Mouse (Mus musculus) E14TG2a.4 (cell line): ENCODE results near the gene Zfp583.
A peak's percentile ranks its signal among the peaks of the same experiment; 100 is the strongest.

Experiments used
- H3K27me3 ChIP-seq: 2 replicates; pipeline ENCODE4 v1.6.1; 2014; ENCODE audit warnings: low read length, control low read depth; ENCODE audit not compliant: insufficient read depth
- H3K36me3 ChIP-seq: 2 replicates; pipeline ENCODE4 v1.6.1; 2014; ENCODE audit warnings: low read length, control low read depth; ENCODE audit not compliant: insufficient read depth
- H3K4me1 ChIP-seq: replicated peaks from 2 replicates; pipeline ENCODE4 v1.6.1; 2014; ENCODE audit warnings: low read depth, low read length, control low read depth
- H3K4me3 ChIP-seq: replicated peaks from 2 replicates; pipeline ENCODE4 v1.5.1; 2014; ENCODE audit warnings: mild to moderate bottlenecking, low read length
- H3K9me3 ChIP-seq: 2 replicates; pipeline ENCODE4 v1.6.1; 2014; ENCODE audit warnings: low read length, control low read depth
- CTCF ChIP-seq: conservative IDR thresholded peaks from 2 replicates; pipeline ENCODE4 v1.5.1; 2014; ENCODE audit warnings: low read length
- NANOG ChIP-seq: IDR thresholded peaks from 2 replicates; pipeline ENCODE4 v1.6.1; 2014; ENCODE audit warnings: borderline replicate concordance, low read length, mixed read lengths
- POU5F1 ChIP-seq: IDR thresholded peaks from 2 replicates; pipeline ENCODE4 v1.6.1; 2014; ENCODE audit warnings: low read length, borderline replicate concordance

Zfp583 gene

DNA sequence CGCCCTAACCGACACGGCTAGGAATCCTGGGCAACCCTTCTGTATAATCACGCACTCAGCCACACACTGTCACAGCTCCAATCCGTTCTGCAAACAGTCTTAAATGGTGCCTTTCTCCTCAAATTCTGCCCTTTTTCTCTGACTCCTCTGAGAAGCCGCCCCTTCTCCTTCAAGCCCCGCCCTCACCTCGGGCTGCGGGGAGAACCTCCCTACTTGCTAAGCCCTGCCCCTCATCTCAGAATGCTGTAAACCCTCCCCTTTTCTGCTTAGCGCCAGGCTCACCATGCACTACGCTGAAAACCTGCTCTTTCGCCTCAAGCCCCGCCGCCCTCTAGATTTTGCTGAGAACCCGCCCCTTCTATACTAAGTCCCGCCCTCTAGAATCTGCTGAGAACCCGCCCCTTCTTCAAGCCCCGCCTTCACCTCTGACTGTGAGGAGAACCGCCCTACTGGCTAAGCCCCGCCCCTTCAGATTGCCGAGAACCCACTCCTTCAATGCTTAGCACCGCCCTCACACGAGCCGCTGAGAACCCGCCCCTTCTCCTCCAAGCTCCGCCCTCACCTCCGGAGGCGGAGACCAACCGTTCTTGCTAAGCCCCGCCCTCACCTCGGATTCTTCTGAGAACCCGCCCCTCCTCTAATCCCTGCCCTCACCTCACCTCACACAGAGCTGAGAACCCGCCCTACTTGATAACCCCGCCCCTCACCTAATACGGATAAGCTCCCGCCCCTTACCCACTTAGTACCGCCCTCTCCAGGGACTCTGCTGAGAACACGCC is 31.4 kb upstream of the Zfp583 start:
- Histone ChIP-seq H3K9me3 (no peaks in the 10 kb centered on the region), H3K4me1 (peaks cover 55% of the 10 kb centered on the region), H3K27me3 (no peaks in the 10 kb centered on the region), H3K4me3 (peak overlapping the region; percentile 89), H3K36me3 (no peaks in the 10 kb centered on the region)
- TF ChIP-seq NANOG, result no peak
- TF ChIP-seq CTCF, result no peak
- TF ChIP-seq POU5F1, result no peak

DNA sequence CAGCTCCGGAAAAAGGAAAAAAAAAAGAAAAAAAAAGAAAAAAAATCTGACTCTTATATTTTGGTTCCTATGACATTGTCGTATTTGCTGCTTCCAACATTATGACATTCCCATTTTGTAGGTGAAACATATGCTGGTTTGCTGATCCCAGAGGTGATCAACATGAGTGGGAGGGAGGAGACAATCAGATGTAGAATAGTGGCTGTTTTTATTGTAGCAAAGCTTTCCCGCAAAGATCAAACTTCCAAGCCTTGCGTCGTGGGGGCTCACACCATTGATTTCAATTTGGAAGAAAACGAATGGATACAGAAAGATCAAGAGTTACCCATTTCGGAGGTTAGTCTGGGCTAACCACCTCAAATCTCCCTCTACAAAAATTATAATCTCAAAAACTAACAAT is 30.7 kb upstream of the Zfp583 start:
- TF ChIP-seq POU5F1, result no peak
- no peak for TF ChIP-seq NANOG
- no peak for TF ChIP-seq CTCF
- H3K4me1 ChIP-seq, result peaks cover 48% of the 10 kb centered on the region
- no peaks in the 10 kb centered on the region for H3K9me3 ChIP-seq
- H3K36me3 ChIP-seq, result no peaks in the 10 kb centered on the region
- H3K27me3 ChIP-seq, result no peaks in the 10 kb centered on the region
- H3K4me3 ChIP-seq, result peak overlapping the region; percentile 80

DNA sequence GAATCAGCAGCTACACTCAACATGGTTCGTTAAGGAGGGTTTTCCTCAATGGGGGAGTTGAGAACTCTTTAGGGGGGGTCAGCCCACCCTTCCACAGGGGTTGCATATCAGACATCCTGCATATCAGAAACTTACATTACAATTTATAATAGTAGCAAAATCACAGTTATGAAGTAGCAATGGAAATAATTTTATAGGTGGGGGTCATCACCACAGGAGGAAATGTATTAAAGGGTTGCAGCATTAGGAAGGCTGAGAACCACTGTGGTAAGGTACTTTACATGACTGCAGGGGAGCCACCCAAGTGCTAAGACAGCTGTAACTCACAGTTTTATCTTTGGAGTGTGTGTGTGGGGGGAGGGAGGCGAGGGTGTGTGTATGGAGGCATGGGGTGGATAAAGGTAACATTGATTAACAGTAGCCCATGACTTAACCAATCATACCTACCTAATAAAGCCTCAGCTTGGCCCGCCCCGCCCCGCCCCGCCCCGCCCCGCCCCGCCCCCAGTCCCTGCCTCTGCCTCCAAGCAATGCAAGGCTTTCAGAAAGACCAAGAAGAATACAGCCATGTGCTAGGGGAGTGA is 29.5 kb upstream of the Zfp583 start:
- Histone ChIP-seq H3K9me3 (no peaks in the 10 kb centered on the region), H3K36me3 (no peaks in the 10 kb centered on the region), H3K27me3 (no peaks in the 10 kb centered on the region), H3K4me3 (no peak overlapping the region), H3K4me1 (peaks cover 42% of the 10 kb centered on the region)
- TF ChIP-seq POU5F1 (no peak), NANOG (no peak), CTCF (no peak)

DNA sequence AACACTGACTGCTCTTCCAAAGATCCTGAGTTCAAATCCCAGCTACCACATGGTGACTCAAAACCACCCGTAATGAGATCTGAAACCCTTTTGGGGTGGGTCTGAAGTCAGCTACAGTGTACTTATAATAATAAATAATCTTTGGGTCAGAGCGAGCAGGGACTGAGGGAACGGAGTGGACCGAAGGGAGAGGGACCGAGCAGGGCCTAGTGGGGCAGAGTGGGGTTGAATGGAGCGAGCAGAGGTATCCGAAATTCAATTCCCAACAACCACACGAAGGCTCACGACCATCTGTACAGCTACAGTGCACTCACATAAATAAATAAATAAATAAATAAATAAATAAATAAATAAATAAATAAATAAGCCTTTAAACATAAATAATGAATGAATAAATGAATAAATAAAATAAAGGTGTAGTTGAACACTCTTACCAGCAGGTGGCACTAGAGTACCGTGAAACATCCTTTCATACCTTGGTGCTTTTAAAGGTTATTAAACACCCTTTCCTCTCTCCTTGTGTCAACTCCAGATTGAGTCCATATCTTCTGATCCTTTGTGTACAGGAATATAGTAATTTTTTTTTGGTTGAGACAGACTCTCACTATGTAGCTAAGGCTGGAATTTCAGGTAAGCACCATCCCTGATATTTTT is 28.0 kb upstream of the Zfp583 start:
- Histone ChIP-seq H3K36me3 (peaks cover 9% of the 10 kb centered on the region), H3K9me3 (no peaks in the 10 kb centered on the region), H3K27me3 (no peaks in the 10 kb centered on the region), H3K4me3 (no peak overlapping the region), H3K4me1 (peaks cover 27% of the 10 kb centered on the region)
- TF ChIP-seq NANOG (no peak), POU5F1 (no peak), CTCF (peak; percentile 36)

DNA sequence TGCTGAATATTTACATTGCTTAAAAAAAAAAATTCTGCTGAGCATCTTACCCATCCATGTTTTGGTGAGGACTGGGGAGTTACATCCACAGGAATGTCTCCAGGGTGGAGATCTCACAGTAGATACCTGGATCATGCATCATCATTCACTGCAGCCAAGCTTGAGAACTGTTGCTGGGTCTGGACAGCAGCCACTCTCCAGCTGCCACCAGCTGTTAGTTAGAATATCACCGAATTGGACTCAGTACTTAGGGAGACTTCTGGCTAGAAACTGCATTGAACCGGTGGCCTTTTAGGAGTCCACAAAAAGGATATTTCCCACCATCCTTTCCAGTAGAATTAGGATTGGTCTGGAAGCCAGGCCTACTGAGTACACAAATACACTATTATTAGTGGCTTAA is 27.0 kb upstream of the Zfp583 start:
- no peaks in the 10 kb centered on the region for H3K9me3 ChIP-seq
- peaks cover 18% of the 10 kb centered on the region for H3K36me3 ChIP-seq
- no peaks in the 10 kb centered on the region for H3K27me3 ChIP-seq
- TF ChIP-seq NANOG (no peak), POU5F1 (no peak)
- H3K4me1 ChIP-seq, result peaks cover 20% of the 10 kb centered on the region
- no peak overlapping the region for H3K4me3 ChIP-seq

DNA sequence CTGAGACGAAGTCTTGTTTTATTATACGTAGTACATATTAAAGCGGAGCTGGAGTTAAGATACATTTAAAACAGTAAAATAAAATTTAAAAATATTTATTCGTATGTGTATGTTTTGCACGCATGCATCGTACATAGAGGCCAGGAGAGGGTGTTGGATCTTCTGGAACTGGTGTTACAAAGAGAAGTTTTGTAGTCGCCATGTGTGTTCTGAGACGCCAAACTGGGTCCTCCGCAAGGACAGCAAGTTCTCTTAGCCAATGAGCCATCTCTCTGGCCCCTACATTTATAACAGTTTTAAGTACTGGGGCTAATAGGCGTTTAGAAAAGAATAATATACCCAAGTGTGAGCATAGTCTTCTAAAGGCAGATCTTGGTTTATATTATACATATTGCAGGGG is 13.0 kb upstream of the Zfp583 start:
- Histone ChIP-seq H3K36me3 (no peaks in the 10 kb centered on the region), H3K4me1 (peaks cover 23% of the 10 kb centered on the region), H3K27me3 (peaks cover 2% of the 10 kb centered on the region; the same call in 1 of the 2 replicates), H3K4me3 (peak overlapping the region; percentile 86), H3K9me3 (peaks cover 7% of the 10 kb centered on the region; the same call in 1 of the 2 replicates)
- no peak for TF ChIP-seq POU5F1
- TF ChIP-seq CTCF, result no peak
- no peak for TF ChIP-seq NANOG

DNA sequence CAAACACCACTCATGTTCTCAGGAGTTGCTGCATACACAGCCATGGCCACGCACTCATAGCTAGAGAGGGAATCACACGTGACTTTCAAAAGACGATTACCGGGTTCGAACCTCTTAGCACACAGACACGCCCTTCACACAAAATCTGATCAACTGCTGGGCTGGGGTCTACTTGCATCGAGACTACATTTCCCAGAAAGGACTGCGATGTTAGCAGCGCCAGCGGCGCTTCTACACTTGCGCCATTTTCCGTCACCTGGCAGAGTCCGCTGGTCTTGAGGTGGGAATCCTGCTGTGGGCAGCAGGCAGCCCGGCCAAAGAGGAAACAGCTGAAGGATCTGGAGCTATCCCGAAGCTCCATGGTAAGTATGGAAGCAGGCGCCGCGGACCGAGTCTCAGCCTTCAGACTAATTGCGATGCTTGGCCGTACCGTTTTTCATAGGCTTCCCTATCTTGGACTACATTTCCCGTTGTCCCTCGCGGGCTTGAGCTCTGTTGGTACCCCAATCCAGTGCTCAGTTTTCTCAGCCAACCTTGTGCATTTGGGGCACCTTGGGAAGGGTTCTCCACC is 12.5 kb upstream of the Zfp583 start, which contains the start of gene Gm3854:
Gene Gm3854, plus strand, starts transcription at position 259 of the 571 bp plus-strand sequence.
- peaks cover 6% of the 10 kb centered on the region; the same call in 1 of the 2 replicates for H3K27me3 ChIP-seq
- no peaks in the 10 kb centered on the region for H3K36me3 ChIP-seq
- peaks cover 18% of the 10 kb centered on the region for H3K4me1 ChIP-seq
- H3K4me3 ChIP-seq, result peak within 1 kb of the TSS; percentile 86
- peaks cover 7% of the 10 kb centered on the region; the same call in 1 of the 2 replicates for H3K9me3 ChIP-seq
- TF ChIP-seq CTCF (no peak), NANOG (no peak), POU5F1 (no peak)

DNA sequence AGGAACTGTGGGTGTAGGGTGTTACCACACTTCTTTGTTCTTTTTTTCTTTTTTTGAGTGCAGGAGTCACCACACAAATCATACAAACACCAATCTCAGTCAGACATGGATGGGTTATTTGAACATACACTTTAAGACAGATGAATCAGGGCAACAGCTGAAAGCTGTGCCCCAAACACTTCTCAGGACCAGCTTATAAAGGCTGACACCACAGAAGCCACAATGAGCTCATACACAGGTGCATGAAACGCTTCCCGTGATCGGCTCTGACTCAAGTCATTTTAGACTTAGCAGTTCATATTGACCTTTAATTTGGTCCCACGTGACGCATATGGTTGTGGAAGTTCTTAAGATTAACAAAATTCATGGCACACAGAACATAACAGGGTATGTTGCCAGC is 8.8 kb upstream of the Zfp583 start:
- TF ChIP-seq CTCF (no peak), POU5F1 (no peak), NANOG (no peak)
- Histone ChIP-seq H3K4me1 (peaks cover 8% of the 10 kb centered on the region), H3K4me3 (no peak overlapping the region), H3K36me3 (no peaks in the 10 kb centered on the region), H3K9me3 (no peaks in the 10 kb centered on the region), H3K27me3 (peaks cover 16% of the 10 kb centered on the region; the same call in 1 of the 2 replicates)
